Mouse (Mus musculus) C2C12 (cell line): Measurements from ENCODE around the gene Rbfox2. TPM values are rescaled to one million over a fixed set of nuclear protein-coding genes. Genes with fewer than 3 reads are reported as not detected.

ENCODE experiments used
- H3K27me3 ChIP-seq: one replicate; pipeline ENCODE4 v1.6.1; 2011; ENCODE audit not compliant: control insufficient read depth, insufficient read depth, insufficient read length
- H3K36me3 ChIP-seq: one replicate; pipeline ENCODE4 v1.6.1; 2011; ENCODE audit not compliant: control insufficient read depth, insufficient read depth
- H3K4me3 ChIP-seq: one replicate; pipeline ENCODE4 v1.5.1; 2011; ENCODE audit warnings: mild to moderate bottlenecking, control low read depth; ENCODE audit not compliant: poor library complexity, insufficient read depth, severe bottlenecking
- H3K79me2 ChIP-seq: one replicate; pipeline ENCODE4 v1.6.1; 2011; ENCODE audit not compliant: control insufficient read depth, insufficient read depth
- H3K79me3 ChIP-seq: one replicate; pipeline ENCODE4 v1.6.1; 2011; ENCODE audit warnings: low read depth, control low read depth
- H3ac ChIP-seq: one replicate; pipeline ENCODE3; 2011; ENCODE audit warnings: low read depth; ENCODE audit not compliant: control insufficient read depth, insufficient read length
- CEBPB ChIP-seq: IDR thresholded peaks from one replicate; pipeline ENCODE4 v1.6.1; 2011; ENCODE audit warnings: low read depth, mild to moderate bottlenecking, control low read depth, moderate library complexity
- CTCF ChIP-seq: IDR thresholded peaks from one replicate; pipeline ENCODE4 v1.5.1; 2011; ENCODE audit not compliant: control insufficient read depth, insufficient read depth, insufficient read length
- FOSL1 ChIP-seq: IDR thresholded peaks from one replicate; pipeline ENCODE4 v1.8.0; 2011; ENCODE audit warnings: mild to moderate bottlenecking, low read length; ENCODE audit not compliant: poor library complexity, insufficient read depth, severe bottlenecking
- MAX ChIP-seq: IDR thresholded peaks from one replicate; pipeline ENCODE4 v1.6.1; 2011; ENCODE audit warnings: mild to moderate bottlenecking, control low read depth
- MYOD1 ChIP-seq: IDR thresholded peaks from one replicate; pipeline ENCODE4 v1.6.1; 2011; ENCODE audit warnings: low read depth; ENCODE audit not compliant: control insufficient read depth, insufficient read length
- MYOG ChIP-seq: IDR thresholded peaks from one replicate; pipeline ENCODE4 v1.6.1; 2011; ENCODE audit not compliant: control insufficient read depth, insufficient read length; ENCODE audit errors: extremely low read depth
- USF1 ChIP-seq: IDR thresholded peaks from one replicate; pipeline ENCODE4 v1.6.1; 2011; ENCODE audit warnings: low read depth, mild to moderate bottlenecking, control low read depth, moderate library complexity
- polyA plus RNA-seq: library from polyadenylated mRNA; unstranded; fragments of >200 nt; fragmentation: generic; extraction: Trizol; gene quantifications from one replicate; pipeline ENCODE4 v1.2.1, GENCODE M21; 2012; ENCODE audit warnings: missing spikeins

Gene Rbfox2
- polyA plus RNA-seq, 1 experiment: 72.3 TPM

- Histone ChIP-seq H3K79me2 (no peaks in the 10 kb centered on the region), H3K79me3 (no peaks in the 10 kb centered on the region), H3ac (no peak overlapping the region), H3K4me3 (no peak overlapping the region), H3K27me3 (peaks cover 15% of the 10 kb centered on the region), H3K36me3 (no peaks in the 10 kb centered on the region)
- TF ChIP-seq USF1 (no peak), FOSL1 (no peak), MYOG (no peak)
Observed at GRCm38 (mm10) chr15:77052176-77052575, 254.6 kb downstream of the Rbfox2 start.

- Histone ChIP-seq H3K79me2 (no peaks in the 10 kb centered on the region), H3ac (no peak within 1 kb of the TSS), H3K27me3 (peaks cover 15% of the 10 kb centered on the region), H3K79me3 (no peaks in the 10 kb centered on the region), H3K36me3 (no peaks in the 10 kb centered on the region), H3K4me3 (no peak within 1 kb of the TSS)
- no peak for TF ChIP-seq MYOG
- TF ChIP-seq CTCF: no peak
- no peak for TF ChIP-seq MAX
- TF ChIP-seq USF1: no peak
- TF ChIP-seq CEBPB: no peak
- no peak for TF ChIP-seq MYOD1
- no peak for TF ChIP-seq FOSL1
Observed at GRCm38 (mm10) chr15:77050570-77050969, 256.2 kb downstream of the Rbfox2 start, which contains the start of gene Mb. TSS of gene Mb (minus strand) at chr15:77050670.

DNA sequence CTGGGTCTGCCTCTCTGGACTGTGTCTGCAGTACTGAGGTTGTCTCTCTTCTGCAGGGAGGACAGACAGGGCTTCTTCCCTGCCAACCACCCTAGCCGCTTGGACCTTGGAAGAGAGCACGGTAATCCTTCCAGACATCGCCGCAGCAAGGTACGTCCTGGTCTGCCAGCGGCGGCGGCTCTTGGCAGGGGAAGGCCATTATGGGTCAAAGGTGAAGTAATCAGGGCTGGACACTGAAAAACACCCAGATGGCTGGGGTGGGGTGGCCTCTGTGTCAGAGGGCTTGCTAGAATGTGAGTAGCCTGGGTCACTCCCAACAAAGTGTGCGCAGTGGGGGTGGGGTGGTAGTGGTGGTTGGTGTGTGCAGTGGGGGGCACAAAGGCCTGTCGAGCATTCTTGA lies 261.2 kb downstream of the Rbfox2 start:
- Histone ChIP-seq H3K36me3 (no peaks in the 10 kb centered on the region), H3ac (no peak overlapping the region), H3K79me2 (no peaks in the 10 kb centered on the region), H3K79me3 (no peaks in the 10 kb centered on the region), H3K4me3 (no peak overlapping the region), H3K27me3 (peaks cover 11% of the 10 kb centered on the region)
- no peak for TF ChIP-seq MYOD1
- no peak for TF ChIP-seq FOSL1
- no peak for TF ChIP-seq USF1
- TF ChIP-seq MYOG: no peak
- TF ChIP-seq CEBPB: no peak
- no peak for TF ChIP-seq MAX

DNA sequence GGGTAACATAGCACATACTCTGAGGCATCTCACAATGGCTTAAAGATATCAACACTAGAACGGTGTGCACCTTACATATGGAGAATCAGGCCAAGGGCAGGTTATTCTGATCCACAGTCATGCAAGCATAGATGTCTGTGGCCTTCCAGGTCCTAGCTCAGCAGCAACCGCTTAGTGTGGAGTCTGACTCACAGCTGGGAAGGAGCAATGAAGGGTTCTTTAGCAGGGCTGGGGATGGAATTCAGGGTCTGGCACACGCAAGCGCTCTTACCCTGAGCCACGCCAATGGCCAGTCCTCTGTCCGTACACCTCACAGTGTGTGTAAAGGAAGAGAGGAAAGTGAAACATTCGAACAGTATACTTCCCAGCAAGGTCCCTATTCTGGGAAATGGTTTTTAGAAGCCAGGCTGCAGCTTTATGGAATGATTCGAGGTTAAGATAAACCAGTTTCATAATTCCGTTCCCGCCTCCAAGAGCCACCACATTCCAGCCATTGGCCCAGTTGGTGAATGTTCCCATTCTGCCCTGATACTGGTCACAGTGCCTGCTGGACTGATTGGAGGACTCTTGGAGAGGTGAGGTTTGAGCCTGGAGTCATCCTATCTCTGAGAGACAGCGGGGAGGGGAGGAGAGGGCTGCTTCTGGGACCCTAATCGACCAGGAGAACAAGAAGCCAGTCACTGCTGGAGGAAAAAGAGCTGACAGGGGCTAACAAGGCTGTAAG lies 262.0 kb downstream of the Rbfox2 start, which contains the start of gene Apol6:
Apol6 (plus strand) TSS at position 133 of the 724 bp plus-strand sequence.
- Histone ChIP-seq H3K79me2 (no peaks in the 10 kb centered on the region), H3ac (no peak within 1 kb of the TSS), H3K27me3 (peaks cover 6% of the 10 kb centered on the region), H3K79me3 (no peaks in the 10 kb centered on the region), H3K36me3 (no peaks in the 10 kb centered on the region), H3K4me3 (no peak within 1 kb of the TSS)
- TF ChIP-seq CEBPB (no peak), MAX (no peak), FOSL1 (no peak), MYOD1 (no peak), MYOG (no peak), USF1 (no peak), CTCF (no peak)

GRCm38 (mm10) chr15:77040784-77041183 lies 266.0 kb downstream of the Rbfox2 start:
- Histone ChIP-seq H3K4me3 (no peak overlapping the region), H3K79me2 (no peaks in the 10 kb centered on the region), H3K79me3 (no peaks in the 10 kb centered on the region), H3ac (no peak overlapping the region), H3K36me3 (no peaks in the 10 kb centered on the region), H3K27me3 (no peaks in the 10 kb centered on the region)
- TF ChIP-seq CTCF (no peak), USF1 (peak; percentile 8), CEBPB (no peak), MYOD1 (peak; percentile 89), MAX (no peak), FOSL1 (no peak), MYOG (no peak)
